Mouse (Mus musculus): ENCODE results near the gene Nckap1. TPM values are rescaled to one million over a fixed set of nuclear protein-coding genes. Genes with fewer than 3 reads are reported as not detected.
A peak's percentile ranks its signal among the peaks of the same experiment; 100 is the strongest.

Nckap1 gene
- polyA plus RNA-seq, 1 experiment: 2.8 TPM

DNA sequence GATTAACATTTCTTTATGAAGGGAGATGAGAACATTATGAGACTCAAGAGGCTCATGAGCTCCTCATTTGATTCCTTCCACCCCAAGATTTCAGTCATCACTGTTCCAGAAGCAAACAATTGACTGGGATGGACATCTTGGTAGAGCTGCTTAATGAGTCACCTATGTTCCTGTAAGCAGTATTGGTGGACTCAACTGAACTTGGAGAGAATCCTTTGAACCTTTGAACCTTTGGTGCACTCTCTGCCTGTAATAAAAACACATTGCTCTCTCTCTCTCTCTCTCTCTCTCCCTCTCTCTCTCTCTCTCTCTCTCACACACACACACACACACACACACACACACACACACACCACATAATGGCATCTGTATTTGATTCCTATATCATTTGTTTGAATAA lies 19.4 kb upstream of the Nckap1 start:
- Histone ChIP-seq H3K27ac (ENCODE audit: insufficient read depth, low read depth, low read length) (no peak overlapping the region), H3K4me3 (ENCODE audit: insufficient read depth, low read length) (no peak overlapping the region), H3K4me1 (ENCODE audit: control insufficient read depth, insufficient read depth, low read length) (no peaks in the 10 kb centered on the region)
- TF ChIP-seq CTCF (IDR thresholded peaks at IDR 0.05; ENCODE audit: low read depth, low read length): no peak
- no peak for TF ChIP-seq POLR2A (IDR thresholded peaks at IDR 0.05; ENCODE audit: borderline replicate concordance, low read depth, low read length)

DNA sequence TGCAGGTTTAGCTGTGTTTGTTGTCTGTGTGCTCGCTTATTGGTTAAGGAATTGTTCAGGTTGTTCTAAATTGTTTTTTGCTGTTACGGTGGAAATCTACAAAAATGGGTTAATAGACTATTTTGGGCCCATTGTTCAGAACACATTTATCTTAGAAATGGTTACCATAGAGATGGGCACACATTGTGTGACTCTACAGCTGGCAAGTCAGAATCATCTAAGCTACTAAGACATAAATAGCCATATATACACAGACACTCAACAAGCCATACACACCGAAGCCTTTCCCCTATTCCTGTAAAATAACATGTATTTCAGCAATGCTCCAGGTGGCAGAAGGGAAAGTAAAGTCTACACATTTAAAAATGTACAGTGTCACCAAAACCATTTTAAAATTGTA lies 18.7 kb upstream of the Nckap1 start:
- TF ChIP-seq CTCF (IDR thresholded peaks at IDR 0.05; ENCODE audit: low read depth, low read length) (no peak), POLR2A (IDR thresholded peaks at IDR 0.05; ENCODE audit: borderline replicate concordance, low read depth, low read length) (no peak)
- no peak overlapping the region for H3K4me3 ChIP-seq (ENCODE audit: insufficient read depth, low read length)
- H3K4me1 ChIP-seq (ENCODE audit: control insufficient read depth, insufficient read depth, low read length): no peaks in the 10 kb centered on the region
- no peak overlapping the region for H3K27ac ChIP-seq (ENCODE audit: insufficient read depth, low read depth, low read length)

DNA sequence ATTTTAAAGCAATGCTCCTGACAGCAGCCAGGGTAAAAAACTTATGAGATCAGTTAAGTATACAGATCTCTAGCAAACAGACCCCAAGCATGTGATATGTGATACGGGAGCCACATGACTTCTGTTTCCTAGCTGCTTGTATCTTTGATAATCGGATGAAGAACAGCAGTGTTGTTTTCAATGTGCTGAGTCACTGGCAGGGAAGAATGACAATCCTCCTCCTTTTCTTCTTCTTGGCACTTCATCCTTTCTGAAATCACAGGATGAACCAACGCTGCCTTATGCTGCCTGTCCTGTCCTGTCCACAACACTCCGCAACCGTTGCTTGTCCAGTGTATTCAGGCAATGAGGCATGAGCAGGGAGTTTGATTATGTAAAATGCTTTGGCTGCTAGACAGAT lies 15.8 kb upstream of the Nckap1 start:
- no peak for TF ChIP-seq CTCF (IDR thresholded peaks at IDR 0.05; ENCODE audit: low read depth, low read length)
- TF ChIP-seq POLR2A (IDR thresholded peaks at IDR 0.05; ENCODE audit: borderline replicate concordance, low read depth, low read length): no peak
- Histone ChIP-seq H3K4me1 (ENCODE audit: control insufficient read depth, insufficient read depth, low read length) (no peaks in the 10 kb centered on the region), H3K4me3 (ENCODE audit: insufficient read depth, low read length) (no peak overlapping the region), H3K27ac (ENCODE audit: insufficient read depth, low read depth, low read length) (no peak overlapping the region)

DNA sequence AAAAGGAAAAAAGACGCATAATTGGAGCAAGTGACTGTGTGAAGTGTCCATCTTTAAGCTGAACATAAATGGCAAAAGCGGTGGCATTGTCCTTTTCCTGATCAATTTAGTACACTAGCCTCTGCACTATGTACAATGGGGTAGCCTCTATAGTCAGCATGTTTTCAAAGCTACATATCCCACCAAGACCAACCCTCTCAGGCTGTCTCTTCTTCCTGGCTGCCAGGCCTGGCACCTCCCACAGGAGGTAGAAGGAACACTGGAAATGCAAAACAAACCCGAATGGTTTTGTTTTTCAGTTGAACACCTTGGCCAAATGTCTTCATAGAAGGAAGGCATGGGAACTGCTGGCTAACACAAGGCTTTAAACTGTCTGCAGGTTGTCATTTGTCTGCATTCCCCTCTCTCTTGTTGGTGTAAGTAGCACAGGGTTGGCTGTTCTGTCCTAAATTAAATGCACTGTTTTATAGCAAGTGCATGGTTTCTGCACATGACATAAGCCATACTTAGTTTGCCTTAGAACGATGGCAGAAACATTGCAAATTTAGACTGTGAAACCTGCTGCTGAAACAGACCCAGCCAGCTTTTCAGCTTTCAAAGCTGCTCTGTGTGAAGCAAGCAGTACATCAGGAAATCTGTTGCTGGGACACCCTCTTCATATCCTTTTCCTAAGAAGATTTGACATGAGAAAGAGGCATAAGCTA lies 13.2 kb upstream of the Nckap1 start:
- no peak overlapping the region for H3K4me3 ChIP-seq (ENCODE audit: insufficient read depth, low read length)
- no peaks in the 10 kb centered on the region for H3K4me1 ChIP-seq (ENCODE audit: control insufficient read depth, insufficient read depth, low read length)
- H3K27ac ChIP-seq (ENCODE audit: insufficient read depth, low read depth, low read length): no peak overlapping the region
- TF ChIP-seq CTCF (IDR thresholded peaks at IDR 0.05; ENCODE audit: low read depth, low read length) (no peak), POLR2A (IDR thresholded peaks at IDR 0.05; ENCODE audit: borderline replicate concordance, low read depth, low read length) (no peak)

DNA sequence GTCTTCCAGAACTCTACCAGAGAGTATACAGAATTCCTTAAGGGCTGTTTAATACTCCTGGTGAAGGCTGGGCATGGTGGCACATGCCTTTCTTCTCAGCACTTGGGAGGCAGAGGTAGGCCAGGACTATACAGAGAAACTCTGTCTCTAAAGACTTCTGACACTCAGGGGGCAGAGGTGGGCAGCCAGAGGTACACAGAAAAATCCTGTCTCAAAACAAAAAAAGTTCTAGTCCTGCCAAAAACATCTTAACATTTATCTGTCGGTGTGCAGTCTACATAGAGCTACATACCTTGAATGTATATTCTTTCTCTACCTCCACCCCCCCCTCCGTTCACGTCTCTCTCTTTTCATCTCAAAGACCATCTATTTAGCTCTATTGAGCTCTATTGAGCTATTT lies 1.2 kb upstream of the Nckap1 start:
- no peak for TF ChIP-seq POLR2A (IDR thresholded peaks at IDR 0.05; ENCODE audit: borderline replicate concordance, low read depth, low read length)
- TF ChIP-seq CTCF (IDR thresholded peaks at IDR 0.05; ENCODE audit: low read depth, low read length): no peak
- Histone ChIP-seq H3K27ac (ENCODE audit: insufficient read depth, low read depth, low read length) (no peak overlapping the region), H3K4me3 (ENCODE audit: insufficient read depth, low read length) (no peak overlapping the region), H3K4me1 (ENCODE audit: control insufficient read depth, insufficient read depth, low read length) (peaks cover 2% of the 10 kb centered on the region; the same call in 1 of the 2 replicates)

DNA sequence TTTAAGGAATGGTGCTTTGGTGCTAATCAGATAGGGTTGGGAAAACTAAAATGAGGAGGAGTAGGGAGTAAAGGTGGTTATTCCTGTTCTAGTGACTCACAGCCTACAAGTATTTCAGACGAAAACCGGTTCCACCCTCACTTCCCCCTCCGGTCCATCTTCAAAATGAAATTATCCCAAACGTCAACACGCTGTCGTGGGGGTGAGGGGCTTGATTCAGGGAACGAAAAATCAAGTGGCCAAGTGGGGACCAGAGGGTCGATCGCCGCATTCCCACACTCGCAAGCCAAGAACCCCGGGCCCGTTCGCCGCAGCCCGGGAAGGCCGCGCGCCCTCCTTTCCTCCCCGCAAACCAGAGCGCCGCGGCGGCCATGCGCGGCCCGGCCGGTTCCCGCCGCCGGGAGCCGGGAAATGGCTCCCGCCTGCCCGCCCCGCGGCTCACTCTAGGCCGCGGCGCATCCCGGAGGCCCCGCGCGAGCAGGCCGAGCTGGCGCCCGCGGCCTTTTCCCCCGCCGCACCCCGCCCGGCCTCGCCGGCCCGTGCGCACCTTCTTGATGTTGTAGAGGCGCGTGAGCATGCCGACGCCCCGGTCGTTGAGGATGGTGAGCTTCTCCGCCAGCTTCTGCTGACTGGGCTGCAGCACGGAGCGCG lies 744 bp downstream of the Nckap1 start:
- H3K4me3 ChIP-seq (ENCODE audit: insufficient read depth, low read length): peak overlapping the region; percentile 60
- no peak overlapping the region for H3K27ac ChIP-seq (ENCODE audit: insufficient read depth, low read depth, low read length)
- TF ChIP-seq POLR2A (IDR thresholded peaks at IDR 0.05; ENCODE audit: borderline replicate concordance, low read depth, low read length) (no peak), CTCF (IDR thresholded peaks at IDR 0.05; ENCODE audit: low read depth, low read length) (no peak)
- H3K4me1 ChIP-seq (ENCODE audit: control insufficient read depth, insufficient read depth, low read length): peaks cover 2% of the 10 kb centered on the region; the same call in 1 of the 2 replicates

DNA sequence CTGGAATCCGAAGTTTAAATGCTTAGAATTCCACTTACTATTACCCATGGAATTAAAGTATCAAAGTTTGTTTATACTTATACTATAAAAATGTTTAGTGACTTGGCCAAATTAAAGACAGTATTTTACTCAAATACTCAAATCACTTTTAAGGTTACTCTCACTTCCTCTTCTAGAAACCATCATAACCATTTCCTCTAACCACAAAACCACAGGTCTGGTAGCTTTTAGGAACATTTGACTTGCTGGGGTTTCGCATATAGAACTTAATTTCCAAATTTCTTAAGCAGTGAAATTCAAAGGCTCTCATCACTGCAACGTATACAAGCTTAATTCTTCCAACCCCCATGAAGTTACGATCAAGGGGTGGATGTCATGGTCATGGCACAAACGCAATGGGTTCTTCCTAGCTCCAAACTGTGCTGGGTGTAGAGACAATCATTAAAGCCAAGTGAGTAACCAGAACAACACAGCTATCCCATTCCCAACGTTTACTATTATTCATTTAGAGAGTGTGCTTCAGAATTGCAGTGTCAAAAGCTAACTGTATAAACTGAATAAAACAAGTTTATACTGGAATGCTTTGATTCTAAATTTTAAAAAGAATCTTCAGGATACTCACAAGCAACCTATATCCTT lies 1.8 kb downstream of the Nckap1 start:
- Histone ChIP-seq H3K4me1 (ENCODE audit: control insufficient read depth, insufficient read depth, low read length) (peaks cover 2% of the 10 kb centered on the region; the same call in 1 of the 2 replicates), H3K4me3 (ENCODE audit: insufficient read depth, low read length) (no peak overlapping the region), H3K27ac (ENCODE audit: insufficient read depth, low read depth, low read length) (no peak overlapping the region)
- TF ChIP-seq POLR2A (IDR thresholded peaks at IDR 0.05; ENCODE audit: borderline replicate concordance, low read depth, low read length) (no peak), CTCF (IDR thresholded peaks at IDR 0.05; ENCODE audit: low read depth, low read length) (no peak)

DNA sequence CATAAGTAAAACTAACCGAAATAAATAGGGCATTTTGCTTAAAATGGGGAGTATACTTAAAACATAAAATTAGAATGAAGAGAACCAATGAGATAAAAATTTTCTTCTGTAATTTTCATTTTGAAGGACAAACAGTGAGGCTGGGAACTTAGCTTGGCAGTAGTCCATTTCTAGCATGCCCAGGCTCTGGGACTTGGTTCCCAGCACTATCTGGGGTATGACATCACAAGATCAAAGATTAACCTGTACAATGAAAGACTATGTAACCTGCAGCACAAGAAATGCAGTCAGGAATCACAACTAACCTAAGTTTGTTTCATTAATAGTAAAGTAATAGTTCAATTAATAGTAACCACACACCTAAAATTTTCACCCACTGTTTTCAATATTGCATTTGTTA lies 3.9 kb downstream of the Nckap1 start:
- Histone ChIP-seq H3K4me3 (ENCODE audit: insufficient read depth, low read length) (no peak overlapping the region), H3K4me1 (ENCODE audit: control insufficient read depth, insufficient read depth, low read length) (peaks cover 2% of the 10 kb centered on the region; the same call in 1 of the 2 replicates), H3K27ac (ENCODE audit: insufficient read depth, low read depth, low read length) (no peak overlapping the region)
- no peak for TF ChIP-seq POLR2A (IDR thresholded peaks at IDR 0.05; ENCODE audit: borderline replicate concordance, low read depth, low read length)
- TF ChIP-seq CTCF (IDR thresholded peaks at IDR 0.05; ENCODE audit: low read depth, low read length): no peak

DNA sequence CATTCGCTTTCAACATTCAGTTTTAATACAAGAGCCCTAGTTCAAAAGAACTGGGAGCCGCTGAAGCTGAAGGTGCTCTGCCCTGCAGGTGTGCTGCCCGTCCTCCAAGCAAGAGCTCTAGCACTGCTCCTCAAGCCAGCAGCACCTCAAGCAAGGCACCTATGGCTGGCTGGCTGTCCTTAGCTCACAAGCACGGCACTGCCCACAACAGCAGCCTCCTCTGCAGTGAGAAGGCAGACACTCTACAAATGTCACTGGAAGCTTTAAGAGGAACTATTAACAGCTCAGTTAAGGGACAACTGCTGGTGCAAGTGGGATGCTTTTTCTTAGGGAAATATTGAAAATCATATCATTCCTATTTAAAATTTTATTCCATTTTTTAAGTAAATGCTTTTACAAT lies 10.5 kb downstream of the Nckap1 start:
- no peaks in the 10 kb centered on the region for H3K4me1 ChIP-seq (ENCODE audit: control insufficient read depth, insufficient read depth, low read length)
- TF ChIP-seq POLR2A (IDR thresholded peaks at IDR 0.05; ENCODE audit: borderline replicate concordance, low read depth, low read length) (no peak), CTCF (IDR thresholded peaks at IDR 0.05; ENCODE audit: low read depth, low read length) (no peak)
- H3K27ac ChIP-seq (ENCODE audit: insufficient read depth, low read depth, low read length): no peak overlapping the region
- H3K4me3 ChIP-seq (ENCODE audit: insufficient read depth, low read length): no peak overlapping the region

DNA sequence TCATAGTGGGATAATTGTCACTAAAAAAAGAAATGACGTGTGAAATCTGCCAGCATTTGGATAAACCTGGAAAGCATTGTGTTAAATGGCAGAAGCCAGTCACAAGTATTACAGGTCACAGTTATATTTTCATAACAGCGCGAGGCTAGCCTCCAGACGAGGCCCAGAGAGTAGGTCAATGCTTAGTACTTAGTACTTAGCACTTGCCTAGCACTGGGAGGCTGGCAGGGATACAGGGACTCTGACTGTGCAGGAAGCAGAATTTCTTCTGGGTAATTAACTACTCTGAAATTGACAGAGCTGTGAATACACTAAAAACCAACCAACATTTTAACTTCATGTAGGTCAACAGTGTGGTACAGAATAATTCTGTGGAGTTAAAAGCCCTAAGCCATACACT lies 13.8 kb downstream of the Nckap1 start:
- H3K4me3 ChIP-seq (ENCODE audit: insufficient read depth, low read length): no peak overlapping the region
- TF ChIP-seq POLR2A (IDR thresholded peaks at IDR 0.05; ENCODE audit: borderline replicate concordance, low read depth, low read length): no peak
- TF ChIP-seq CTCF (IDR thresholded peaks at IDR 0.05; ENCODE audit: low read depth, low read length): no peak
- no peak overlapping the region for H3K27ac ChIP-seq (ENCODE audit: insufficient read depth, low read depth, low read length)
- H3K4me1 ChIP-seq (ENCODE audit: control insufficient read depth, insufficient read depth, low read length): no peaks in the 10 kb centered on the region

Data from bone marrow macrophage, adult 2 months (primary cell).